9 mouse cellular contexts compared by ENCODE assay signal in the genomic region with DNA sequence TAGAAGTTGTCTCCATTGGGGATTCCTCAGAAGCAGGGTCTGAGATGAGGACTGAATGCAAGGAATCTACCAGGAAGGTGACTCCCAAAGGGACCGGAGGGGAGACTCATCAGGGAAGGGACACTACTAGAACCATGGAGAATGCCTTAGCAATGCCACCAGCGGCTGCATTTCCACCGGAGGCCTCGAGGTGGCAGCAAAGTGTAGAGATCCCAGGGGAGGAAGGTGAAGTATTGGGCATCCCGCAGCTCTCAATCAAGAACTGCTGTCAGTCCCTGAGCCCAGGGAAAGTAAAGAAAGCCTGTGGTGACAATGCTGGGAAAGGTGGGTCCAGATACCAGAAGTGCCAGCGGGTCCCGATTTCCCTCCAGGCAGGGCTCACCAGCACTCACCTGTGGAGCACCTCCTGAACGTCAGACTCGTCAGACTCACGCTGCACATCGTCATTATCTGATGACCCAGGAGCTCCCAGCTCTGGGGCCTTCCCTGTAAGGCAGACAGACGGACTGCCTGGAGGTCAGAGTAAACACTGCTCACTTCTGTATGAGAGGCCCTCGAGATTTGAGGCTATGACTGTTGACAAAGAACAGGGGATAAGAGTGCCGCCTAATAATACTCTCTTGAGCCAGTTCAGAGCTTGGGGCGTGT.
DNase-seq lines count a peak whose midpoint lies in the region; ATAC-seq lines count a peak whose summit lies in the region.
"Had no signal": no experiment of that assay in that cellular context is flagged by ENCODE, and none has a peak within 500 bp of the region (broad histone marks: within the 10 kb centered on the region; RNA-seq: fewer than 3 reads in every experiment).

No protein-coding gene starts in this region.

- H3K36me3 ChIP-seq in forebrain, embryonic 10.5 days (replicated peaks), result no peaks in the 10 kb centered on the region
- H3K36me3 ChIP-seq in heart, embryonic 14.5 days (ENCODE audit: control insufficient read depth, insufficient read depth, low read length), result no peaks in the 10 kb centered on the region

- H3K27ac ChIP-seq in forebrain, embryonic 10.5 days, result no peak overlapping the region
- no peak overlapping the region for H3K27ac ChIP-seq in heart, embryonic 14.5 days (replicated peaks in 1 of 2; ENCODE audit: control insufficient read depth in 1 of 2, insufficient read depth in 1 of 2, low read depth in 2 of 2, low read length in 2 of 2)
- H3K27ac ChIP-seq: macrophage had no signal

- no peaks in the 10 kb centered on the region for H3K9me3 ChIP-seq in forebrain, embryonic 10.5 days
- no peaks in the 10 kb centered on the region for H3K9me3 ChIP-seq in heart, embryonic 14.5 days (ENCODE audit: control insufficient read depth, low read length)

- peak; percentile 84 for DNase-seq in MN1 (ENCODE audit: low spot score)
- DNase-seq in c-Kit-positive CD71-negative TER-119-negative erythroid progenitor cells, embryonic 14.5 days (ENCODE audit: low read depth), result peak; percentile 60
- DNase-seq in forebrain, embryonic 10.5 days (ENCODE audit: extremely low spot score, low spot score), result peak; percentile 83
- peak; percentile 47 for DNase-seq in layer of hippocampus, adult 9-11 months
- peak; percentile 85 for DNase-seq in lung, postnatal 14 days
- peak; percentile 56 to 61 for DNase-seq in right cerebral cortex, postnatal 36 days (ENCODE audit: low spot score in 2 of 2)
- peak; percentile 72 for DNase-seq in urinary bladder, postnatal 25 days (ENCODE audit: low spot score)

- no peak overlapping the region for H3K9ac ChIP-seq in heart, embryonic 14.5 days (ENCODE audit: low read length)

- no peak for ATAC-seq in heart, embryonic 14.5 days (ENCODE audit: insufficient number of reproducible peaks, insufficient read depth, low FRiP score, low read depth)

- 27% methylated on average over 15 of the region's 15 CpGs for WGBS in forebrain, embryonic 10.5 days
- WGBS in heart, embryonic 14.5 days, result 7% methylated on average over 15 of the region's 15 CpGs

- H3K27me3 ChIP-seq in forebrain, embryonic 10.5 days (ENCODE audit: poor library complexity, severe bottlenecking), result peaks cover 5% of the 10 kb centered on the region; the same call in 1 of the 2 replicates
- no peaks in the 10 kb centered on the region for H3K27me3 ChIP-seq in heart, embryonic 14.5 days (ENCODE audit: control insufficient read depth, insufficient read depth, low read length)

- H3K4me1 ChIP-seq in forebrain, embryonic 10.5 days, result peaks cover 17% of the 10 kb centered on the region
- peaks cover 8 to 14% of the 10 kb centered on the region in 2 experiments for H3K4me1 ChIP-seq in heart, embryonic 14.5 days (ENCODE audit: control insufficient read depth in 2 of 2, insufficient read depth in 2 of 2, low read length in 2 of 2)

- H3K4me2 ChIP-seq in heart, embryonic 14.5 days (ENCODE audit: low read length), result peak overlapping the region; percentile 24; the same call in 1 of the 2 replicates

- no peak overlapping the region for H3K4me3 ChIP-seq in forebrain, embryonic 10.5 days
- no peak overlapping the region for H3K4me3 ChIP-seq in heart, embryonic 14.5 days (ENCODE audit: control insufficient read depth in 1 of 2, insufficient read depth in 1 of 2, low read depth in 1 of 2, low read length in 2 of 2)
